Mouse (Mus musculus): ENCODE data around the gene Metap2. TPM values are rescaled to one million over a fixed set of nuclear protein-coding genes. Genes with fewer than 3 reads are reported as not detected.

The Metap2 gene
- total RNA-seq (2014; fragmentation: Nextera tagmentation) = 458 and 509 TPM in 2 replicates
- total RNA-seq (2017) = 577 and 616 TPM in 2 replicates

DNA sequence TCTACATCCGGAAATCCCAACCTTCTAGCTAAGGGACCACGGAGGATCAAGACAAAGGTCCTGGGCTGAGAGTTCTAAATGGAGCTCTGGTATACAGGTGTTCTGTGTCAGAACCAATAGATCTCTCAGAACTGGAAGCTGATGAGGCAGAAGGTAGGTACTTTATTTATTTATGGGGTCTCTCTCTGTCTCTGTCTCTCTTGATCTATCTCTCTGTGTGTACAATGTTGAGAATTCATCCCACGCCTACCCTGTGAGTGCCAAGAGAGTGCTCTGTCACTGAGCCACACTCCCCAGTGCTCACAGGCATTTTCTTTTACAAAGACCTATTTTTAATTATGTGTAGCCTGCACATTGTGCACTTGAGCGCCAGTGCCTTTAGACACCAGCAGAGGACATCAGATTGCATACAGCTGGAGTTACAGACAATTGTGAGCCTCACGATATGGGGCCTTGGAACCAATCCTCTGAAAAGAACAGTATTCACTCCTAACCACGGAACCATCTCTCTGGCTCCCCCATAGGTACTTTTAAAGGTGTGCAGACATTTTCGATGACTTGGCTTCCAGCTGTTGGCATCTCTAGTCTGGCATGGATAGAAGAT lies at the start of gene Metap2:
Metap2 (minus strand) TSS at position 51 of the 604 bp plus-strand sequence.
- ATAC-seq (replicated peaks; ENCODE audit: low FRiP score, low TSS enrichment, poor library complexity, severe bottlenecking) = peak; percentile 75

DNA sequence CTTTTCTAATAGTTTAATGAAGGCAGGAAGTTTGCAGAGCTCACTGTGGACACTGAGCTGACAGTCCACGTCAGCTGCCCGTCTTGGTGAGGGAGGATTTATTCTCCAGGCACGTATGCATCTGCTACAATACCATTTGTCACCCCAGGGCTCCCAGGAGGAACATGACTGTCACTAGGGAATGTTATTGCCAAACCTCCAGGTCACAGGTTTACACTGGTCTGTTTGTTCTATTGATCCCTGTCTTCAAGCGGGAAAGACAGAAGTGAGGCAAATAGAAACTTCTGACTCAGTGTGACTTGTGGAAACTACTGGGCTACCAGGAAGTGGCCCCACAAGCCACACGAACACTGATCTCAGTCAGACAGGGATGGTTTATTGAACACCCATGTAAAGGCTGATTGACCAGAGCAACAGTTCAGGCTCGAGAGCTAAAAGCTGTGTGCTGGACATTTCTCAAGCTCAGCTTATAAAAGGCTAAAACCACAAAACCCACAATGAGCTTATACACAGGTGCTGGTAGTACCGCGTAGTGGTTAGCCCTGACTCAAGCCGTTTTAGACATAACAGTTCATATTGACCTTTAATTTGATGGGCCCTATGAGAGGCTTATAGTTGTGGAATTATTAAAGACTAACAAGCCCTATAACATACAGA lies 49.1 kb upstream of the Metap2 start:
- ATAC-seq (replicated peaks; ENCODE audit: low FRiP score, low TSS enrichment, poor library complexity, severe bottlenecking) = no peak

DNA sequence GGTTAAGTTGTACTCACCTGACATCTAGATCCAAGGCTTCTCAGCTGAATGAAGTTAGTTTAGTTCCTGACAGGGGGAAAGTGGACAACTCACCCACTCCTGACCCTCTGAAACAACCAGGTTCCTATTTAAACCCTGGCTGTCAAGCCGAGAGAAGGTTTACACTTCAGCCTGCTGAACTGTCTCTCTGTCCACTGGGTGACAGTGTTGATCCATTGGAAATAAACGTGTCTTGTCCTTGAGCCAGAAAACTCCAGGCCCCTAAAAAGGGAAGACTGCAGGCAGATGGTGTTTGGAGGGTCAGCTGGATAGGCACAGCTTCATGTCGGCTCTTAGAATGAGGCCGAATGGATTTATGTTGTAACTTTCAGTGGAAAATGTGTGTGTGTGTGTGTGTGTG lies 48.5 kb upstream of the Metap2 start:
- no peak for ATAC-seq (replicated peaks; ENCODE audit: low FRiP score, low TSS enrichment, poor library complexity, severe bottlenecking)

DNA sequence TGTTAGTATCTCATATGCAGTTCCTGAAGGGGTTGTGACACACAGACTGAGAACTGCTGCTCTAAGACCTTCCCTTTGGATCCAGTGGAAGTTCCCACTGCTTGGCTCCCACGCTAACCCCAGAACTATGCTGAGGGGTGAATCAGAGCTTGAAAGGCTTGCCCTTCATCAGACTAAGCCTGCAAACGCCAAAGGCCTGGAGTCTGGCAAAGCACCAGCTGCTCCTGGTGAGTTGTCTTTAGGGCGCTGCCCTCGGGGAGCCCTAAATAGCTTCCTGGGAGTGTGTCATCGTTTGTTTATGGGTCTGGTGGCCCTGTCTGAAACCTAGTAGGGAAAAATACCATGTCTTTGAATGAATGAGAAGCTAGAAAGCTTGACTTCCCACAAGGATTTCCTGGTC lies 47.3 kb upstream of the Metap2 start:
- ATAC-seq (replicated peaks; ENCODE audit: low FRiP score, low TSS enrichment, poor library complexity, severe bottlenecking) = no peak

DNA sequence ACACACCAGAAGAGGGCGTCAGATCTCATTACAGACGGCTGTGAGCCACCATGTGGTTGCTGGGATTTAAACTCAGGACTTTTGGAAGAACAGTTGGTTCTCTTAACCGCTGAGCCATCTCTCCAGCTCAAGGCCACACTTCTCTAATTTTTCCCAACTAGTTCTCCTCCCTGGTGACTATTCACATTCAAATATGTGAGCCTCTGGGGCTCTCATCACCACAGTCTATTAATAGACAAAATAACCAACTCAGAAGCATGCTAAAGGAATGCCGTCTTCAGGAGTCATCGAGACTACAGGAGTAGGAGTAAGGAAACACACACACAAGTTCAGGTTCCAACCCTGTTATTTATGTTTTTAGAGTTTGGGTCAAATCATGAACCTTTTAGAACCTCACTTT lies 43.4 kb upstream of the Metap2 start:
- no peak for ATAC-seq (replicated peaks; ENCODE audit: low FRiP score, low TSS enrichment, poor library complexity, severe bottlenecking)

DNA sequence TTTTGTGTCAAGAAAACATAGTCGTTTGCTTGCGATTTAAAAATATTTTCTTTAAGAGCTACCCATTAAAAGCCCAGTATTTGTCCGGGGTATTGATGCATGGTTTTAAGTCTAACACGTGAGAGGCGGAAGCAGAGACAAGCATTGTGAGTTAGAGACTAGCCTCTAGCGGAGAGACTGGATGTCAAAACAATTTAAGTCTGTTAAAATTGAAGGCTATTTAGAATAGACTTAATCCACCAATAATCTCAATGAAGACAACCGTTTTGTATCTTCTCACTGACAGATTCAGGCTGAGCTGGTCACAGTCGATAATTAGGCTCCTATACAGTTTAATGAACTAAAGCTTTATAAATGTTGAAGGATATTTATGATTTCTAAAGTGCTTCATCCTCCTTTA lies 42.8 kb upstream of the Metap2 start:
- no peak for ATAC-seq (replicated peaks; ENCODE audit: low FRiP score, low TSS enrichment, poor library complexity, severe bottlenecking)

DNA sequence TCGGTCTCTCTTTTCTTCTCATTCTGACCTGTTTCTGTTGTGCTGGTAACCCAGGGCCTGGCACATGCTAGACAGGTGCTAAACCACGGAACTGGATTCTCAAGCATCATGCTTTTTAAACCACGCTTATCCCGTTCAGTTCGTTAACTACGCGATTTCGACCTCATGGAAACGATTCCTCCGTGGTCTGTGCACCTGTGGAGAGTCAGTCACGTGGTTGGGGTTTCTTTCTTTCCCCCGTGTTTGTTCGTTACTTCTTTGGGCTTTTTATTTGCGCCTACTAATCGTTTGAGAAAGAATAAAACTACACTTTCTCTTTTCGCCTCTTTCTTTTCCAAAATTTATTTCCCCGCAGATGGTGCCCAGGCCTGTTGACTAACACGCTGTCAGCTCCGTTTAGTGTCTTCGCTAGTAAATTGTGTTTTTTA lies 42.0 kb upstream of the Metap2 start:
- ATAC-seq (replicated peaks; ENCODE audit: low FRiP score, low TSS enrichment, poor library complexity, severe bottlenecking) = no peak

DNA sequence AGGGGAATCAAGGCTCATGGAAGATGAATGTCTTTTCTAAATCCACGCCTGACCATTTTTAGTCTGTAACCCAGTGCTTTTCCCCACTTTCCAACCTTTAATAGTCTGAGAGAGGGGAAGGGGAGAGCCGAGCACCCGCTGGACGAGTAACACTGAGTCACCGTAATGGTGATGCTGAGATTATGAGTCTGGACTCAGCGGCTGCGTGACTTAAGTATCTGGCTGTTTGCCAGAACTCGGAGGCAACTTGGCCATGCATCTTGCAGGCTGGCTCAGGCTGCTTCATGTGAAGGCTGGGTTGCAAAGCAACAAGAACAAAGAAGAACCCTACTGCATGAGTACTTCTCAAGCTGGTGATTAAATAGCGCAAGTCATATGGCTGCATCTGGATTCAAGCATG lies 37.1 kb upstream of the Metap2 start:
- 0 out of 2 replicates have a peak, but pooled peaks have one; percentile 8 for ATAC-seq (replicated peaks; ENCODE audit: low FRiP score, low TSS enrichment, poor library complexity, severe bottlenecking)

DNA sequence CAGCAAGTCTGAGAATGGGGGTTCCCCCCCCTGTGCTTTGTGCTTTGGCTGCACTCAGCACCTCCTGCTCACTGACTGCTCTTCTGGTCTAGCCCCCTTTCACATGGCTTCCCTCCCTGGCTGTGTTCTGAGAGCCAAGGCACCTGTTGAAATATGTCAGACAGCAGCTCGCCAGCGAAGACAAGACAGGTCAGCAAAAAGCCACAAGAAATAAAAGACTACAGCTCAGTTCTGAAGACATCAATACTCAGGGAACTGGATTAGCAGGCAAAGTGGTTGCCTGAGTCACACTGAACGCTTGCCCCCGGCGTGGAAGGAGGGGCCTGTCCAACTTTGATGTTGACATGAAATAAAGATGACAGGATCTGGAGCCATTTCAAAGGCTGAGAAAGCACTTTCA lies 36.0 kb upstream of the Metap2 start:
- ATAC-seq (replicated peaks; ENCODE audit: low FRiP score, low TSS enrichment, poor library complexity, severe bottlenecking) = no peak

DNA sequence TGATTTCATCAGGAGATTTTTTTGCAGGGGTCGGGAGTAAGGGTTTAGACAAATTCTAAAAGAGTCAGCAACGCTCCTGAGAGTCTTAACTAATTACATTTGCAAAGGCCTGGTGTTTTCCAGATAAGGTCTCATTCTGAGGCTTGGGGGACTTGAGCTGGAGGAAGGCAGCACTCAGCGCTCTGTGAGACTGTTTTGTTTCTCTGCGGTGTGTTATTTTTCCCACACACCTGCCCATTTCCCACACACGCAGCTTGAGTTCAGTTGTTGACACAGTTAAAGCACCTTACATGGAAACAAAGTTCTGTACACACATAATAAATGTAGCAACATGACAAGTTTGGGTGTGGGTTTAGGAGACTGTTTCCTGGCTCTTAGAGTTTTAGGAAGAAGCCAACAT lies 35.1 kb upstream of the Metap2 start:
- no peak for ATAC-seq (replicated peaks; ENCODE audit: low FRiP score, low TSS enrichment, poor library complexity, severe bottlenecking)

DNA sequence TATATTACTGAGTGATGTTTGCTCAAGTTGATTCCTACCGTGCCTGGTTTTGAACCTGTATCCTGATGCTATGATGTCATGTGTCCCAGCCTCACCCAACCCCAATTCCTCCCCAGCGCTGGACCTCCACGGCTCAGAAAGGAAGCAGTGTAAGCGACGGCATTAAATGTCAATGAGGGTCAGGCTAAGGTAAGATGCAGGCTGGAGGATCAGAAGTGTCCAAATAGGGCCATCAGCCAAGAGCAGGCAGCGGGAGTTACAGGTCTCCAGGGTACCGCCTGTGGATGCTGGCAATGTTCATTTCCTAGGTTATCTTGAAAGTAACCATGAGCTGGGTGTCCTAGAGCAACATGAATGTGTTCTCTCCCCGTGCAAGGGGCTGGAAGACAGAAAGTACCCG lies 34.5 kb upstream of the Metap2 start:
- no peak for ATAC-seq (replicated peaks; ENCODE audit: low FRiP score, low TSS enrichment, poor library complexity, severe bottlenecking)

DNA sequence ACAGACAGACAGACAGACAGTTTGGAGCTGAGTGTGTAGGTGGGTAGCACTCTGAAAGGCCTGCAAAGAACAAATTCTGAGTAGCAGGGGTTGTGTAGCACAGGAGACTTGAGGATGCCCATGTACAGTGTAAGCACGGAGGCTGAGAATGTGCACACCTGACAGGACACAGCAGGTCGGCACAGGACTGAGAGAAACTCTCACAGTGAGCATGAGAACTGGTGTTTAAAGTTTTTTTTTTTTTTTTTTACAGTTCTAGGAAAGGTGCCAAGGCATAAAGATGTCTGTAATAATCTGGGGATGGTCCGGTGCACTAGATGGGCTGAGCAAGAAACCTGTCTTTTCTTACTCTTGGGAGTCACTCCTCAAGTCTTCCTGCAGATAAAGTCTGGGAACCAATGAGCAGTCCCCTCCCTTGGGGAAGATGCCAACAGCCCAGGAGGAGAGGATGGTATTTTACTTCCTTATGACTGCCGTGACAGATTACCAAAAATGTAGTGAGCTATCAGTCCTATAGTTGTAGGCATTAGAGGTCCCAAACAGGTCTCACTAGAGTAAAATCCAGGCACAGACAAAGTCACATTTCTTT lies 33.4 kb upstream of the Metap2 start:
- ATAC-seq (replicated peaks; ENCODE audit: low FRiP score, low TSS enrichment, poor library complexity, severe bottlenecking) = peak; percentile 67

DNA sequence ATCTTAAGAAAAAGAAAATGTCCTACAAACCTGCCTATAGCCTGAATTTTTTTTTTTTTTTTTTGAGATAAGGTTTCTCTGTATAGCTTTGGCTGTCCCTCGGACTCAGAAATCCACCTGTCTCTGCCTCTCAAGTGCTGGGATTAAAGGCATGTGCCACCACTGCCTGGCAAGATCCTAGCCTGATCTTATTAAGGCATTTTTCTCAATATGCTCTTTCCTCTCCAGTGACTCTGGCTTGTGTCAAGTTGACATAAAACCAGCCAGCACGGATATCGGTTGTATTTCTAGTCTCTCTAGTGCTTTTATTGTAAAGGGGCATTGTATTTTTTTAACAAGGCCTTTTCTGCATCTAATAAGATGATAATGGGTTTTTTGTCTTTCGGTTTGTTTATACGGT lies 27.8 kb upstream of the Metap2 start:
- ATAC-seq (replicated peaks; ENCODE audit: low FRiP score, low TSS enrichment, poor library complexity, severe bottlenecking) = no peak

DNA sequence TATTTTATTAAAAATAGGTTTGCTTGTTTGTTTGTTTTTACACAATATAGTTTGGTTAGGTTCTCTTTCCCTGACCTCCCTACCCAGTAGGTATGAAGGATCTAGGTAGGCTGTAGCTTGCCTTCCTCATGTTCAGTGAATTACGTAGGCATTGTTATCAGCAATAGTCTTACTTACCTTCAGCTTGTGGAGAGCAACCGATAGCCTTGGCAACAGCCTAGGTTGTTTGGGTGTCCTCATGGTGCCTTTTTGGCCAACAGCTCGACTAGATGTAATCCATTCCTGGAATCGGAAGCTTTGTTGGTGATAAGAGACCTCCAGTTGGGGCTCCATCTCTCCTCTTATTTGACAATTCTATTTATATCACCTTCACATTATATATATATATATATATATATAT lies 24.3 kb upstream of the Metap2 start:
- 0 out of 2 replicates have a peak, but pooled peaks have one; percentile 30 for ATAC-seq (replicated peaks; ENCODE audit: low FRiP score, low TSS enrichment, poor library complexity, severe bottlenecking)

DNA sequence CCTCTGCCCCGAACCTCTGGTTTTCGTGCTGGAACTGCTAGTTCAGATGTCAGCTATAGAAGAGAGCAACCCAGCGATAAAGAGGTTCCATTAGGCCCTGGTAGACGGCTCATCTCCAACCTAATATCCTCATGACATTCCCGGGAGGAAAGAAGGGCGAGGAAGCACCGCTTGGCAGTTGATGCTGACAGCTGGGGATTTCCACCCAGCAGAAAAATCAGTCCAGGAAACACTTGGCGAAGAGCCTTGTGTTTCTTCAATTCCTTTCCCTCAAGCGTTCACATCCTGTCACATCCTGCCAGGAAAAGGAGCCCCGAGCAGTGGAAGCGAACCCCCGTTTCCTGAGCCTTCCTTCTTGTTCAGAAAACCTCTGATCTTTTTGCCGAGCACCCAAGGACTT lies 22.3 kb upstream of the Metap2 start:
- ATAC-seq (replicated peaks; ENCODE audit: low FRiP score, low TSS enrichment, poor library complexity, severe bottlenecking) = no peak

DNA sequence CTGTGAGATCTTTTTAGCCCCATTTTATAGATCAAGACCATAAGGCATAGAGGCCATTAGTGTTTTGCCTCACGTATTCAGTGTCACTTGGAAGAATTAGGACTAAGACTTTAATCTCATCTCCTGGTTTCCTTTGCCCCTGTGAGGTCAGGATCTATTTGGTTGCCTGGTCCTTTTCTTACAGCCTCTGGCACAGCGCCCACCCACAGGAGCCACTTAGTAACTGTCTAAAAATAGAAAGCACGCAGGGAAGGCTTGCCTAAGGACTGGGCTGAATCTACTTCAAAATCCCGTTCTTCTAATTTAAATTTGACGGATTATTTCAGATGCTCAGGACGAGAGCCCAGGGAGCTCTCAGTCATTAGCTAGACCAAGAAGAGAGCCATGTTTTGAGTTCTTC lies 21.8 kb upstream of the Metap2 start:
- no peak for ATAC-seq (replicated peaks; ENCODE audit: low FRiP score, low TSS enrichment, poor library complexity, severe bottlenecking)

DNA sequence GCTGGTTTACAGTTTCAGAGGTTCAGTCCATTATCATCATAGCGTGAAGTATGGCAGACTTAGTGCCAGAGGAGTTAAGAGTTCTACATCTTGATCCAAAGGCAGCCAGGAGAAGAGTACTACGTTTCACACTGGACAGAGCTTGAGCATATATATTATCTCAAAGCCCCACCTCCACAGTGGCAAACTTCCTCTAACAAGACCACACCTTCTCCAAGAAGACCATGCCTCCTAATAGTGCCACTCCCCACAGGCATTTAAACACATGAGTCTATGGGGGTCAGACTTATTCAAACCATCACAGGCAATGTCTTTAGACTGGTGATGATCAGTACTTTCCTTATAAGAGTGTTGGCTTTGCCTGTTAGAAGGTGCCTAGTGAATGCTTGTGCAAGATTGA lies 21.2 kb upstream of the Metap2 start:
- ATAC-seq (replicated peaks; ENCODE audit: low FRiP score, low TSS enrichment, poor library complexity, severe bottlenecking) = peak; percentile 64

DNA sequence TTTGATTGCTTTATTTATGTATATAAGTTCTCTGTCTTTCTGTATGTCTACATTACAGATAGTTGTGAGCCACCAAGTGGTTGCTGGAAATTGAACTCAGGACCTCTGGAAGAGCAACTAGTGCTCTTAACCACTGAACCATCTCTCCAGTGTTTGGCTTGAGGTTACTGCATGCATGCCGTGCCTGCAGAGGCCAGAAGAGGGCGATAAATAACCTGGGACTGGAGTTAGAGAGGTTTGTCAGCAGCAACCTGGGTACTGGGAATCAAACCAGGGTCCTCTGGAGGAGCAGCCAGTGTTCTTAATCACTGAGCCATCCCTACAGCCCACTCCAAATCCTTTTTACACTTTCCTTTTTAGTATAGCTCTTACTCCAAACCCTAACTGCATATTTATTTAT lies 19.9 kb upstream of the Metap2 start:
- ATAC-seq (replicated peaks; ENCODE audit: low FRiP score, low TSS enrichment, poor library complexity, severe bottlenecking) = no peak

DNA sequence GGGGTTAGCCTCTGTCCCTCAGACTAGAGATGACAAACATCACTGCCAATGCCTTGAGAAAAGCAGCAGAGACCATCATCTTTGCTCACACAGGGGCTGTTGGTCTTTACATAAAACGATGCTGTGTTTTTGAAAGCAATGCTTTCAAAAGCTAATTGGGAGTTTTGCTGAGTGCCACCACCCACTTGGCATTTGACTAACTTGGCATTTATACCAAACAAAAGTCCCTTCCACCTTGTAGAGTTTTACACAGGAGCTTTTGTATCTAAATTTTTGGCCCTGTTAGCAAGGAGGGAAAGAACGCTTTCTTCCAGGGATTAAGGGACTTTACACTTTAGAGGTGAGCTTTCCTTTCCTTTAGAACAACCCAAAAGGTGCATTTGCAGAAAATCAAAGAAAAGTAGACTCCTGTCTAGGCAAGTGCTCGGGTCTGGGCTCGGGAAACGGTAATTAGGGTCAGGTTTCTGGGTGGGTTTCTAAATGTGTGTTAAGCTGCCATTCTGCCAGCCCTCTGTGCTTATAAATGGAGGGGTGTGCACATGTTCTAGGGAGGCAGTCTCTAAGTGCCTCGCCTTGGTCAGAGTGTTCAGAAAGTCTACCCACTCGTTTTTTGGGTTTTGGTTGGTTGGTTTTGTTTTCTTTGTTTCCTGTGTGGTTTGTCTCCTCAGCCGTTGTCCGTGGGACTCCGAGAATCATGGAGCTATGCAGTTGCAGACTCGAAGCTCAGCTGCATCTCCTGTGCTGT lies 18.8 kb upstream of the Metap2 start:
- no peak for ATAC-seq (replicated peaks; ENCODE audit: low FRiP score, low TSS enrichment, poor library complexity, severe bottlenecking)

DNA sequence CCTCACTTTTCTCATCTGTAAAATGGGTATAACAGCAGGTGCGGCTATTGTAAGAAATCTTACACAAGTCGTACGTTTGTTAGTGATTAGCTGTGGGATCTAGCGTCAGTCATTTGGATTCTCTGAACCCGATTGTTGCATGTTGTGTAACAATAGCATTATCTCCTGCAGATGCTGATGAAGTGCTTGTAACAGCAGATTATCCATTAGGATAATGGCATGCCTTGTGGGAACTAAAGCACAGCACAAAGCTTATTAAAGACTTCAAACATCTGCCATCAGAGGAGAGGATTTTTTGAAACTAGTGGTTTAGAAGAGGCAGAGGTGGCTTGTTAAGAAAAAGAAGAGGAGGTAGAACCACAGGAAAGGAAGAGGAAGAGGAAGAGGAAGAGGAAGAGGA lies 16.6 kb upstream of the Metap2 start:
- ATAC-seq (replicated peaks; ENCODE audit: low FRiP score, low TSS enrichment, poor library complexity, severe bottlenecking) = no peak
